Mouse (Mus musculus) forebrain, postnatal 0 days (tissue): Measurements from ENCODE around the gene Il12rb1. TPM values are rescaled to one million over a fixed set of nuclear protein-coding genes. Genes with fewer than 3 reads are reported as not detected.

Experiments used
- ATAC-seq: fragments of 200-750 bp; cut with Nextera tagmentation; 2 replicates; pipeline ENCODE4 v1.8.0; 2017; ENCODE audit warnings: mild to moderate bottlenecking, moderate library complexity
- DNase-seq: peaks from one replicate; pipeline ENCODE4 v3.0.0-alpha.2; 2015
- H3K27ac ChIP-seq: fragments of 300-500 bp; sonication (generic); 2 replicates; pipeline ENCODE4 v1.5.1; 2014; ENCODE audit warnings: low read depth, mild to moderate bottlenecking, antibody characterized with exemption, low read length, moderate library complexity, mixed read lengths
- H3K27me3 ChIP-seq: fragments of 300-500 bp; sonication (generic); 2 replicates; pipeline ENCODE4 v1.6.1; 2014; ENCODE audit warnings: mild to moderate bottlenecking, low read length, mixed read lengths; ENCODE audit not compliant: insufficient read depth
- H3K36me3 ChIP-seq: fragments of 300-500 bp; sonication (generic); 2 replicates; pipeline ENCODE4 v1.6.1; 2014; ENCODE audit warnings: mild to moderate bottlenecking, moderate library complexity; ENCODE audit not compliant: insufficient read depth
- H3K4me1 ChIP-seq: fragments of 300-500 bp; sonication (generic); 2 replicates; pipeline ENCODE4 v1.6.1; 2014; ENCODE audit warnings: antibody characterized with exemption; ENCODE audit not compliant: insufficient read depth
- H3K4me2 ChIP-seq: fragments of 300-500 bp; sonication (generic); 2 replicates; pipeline ENCODE4 v1.6.1; 2014; ENCODE audit warnings: low read depth, mild to moderate bottlenecking, moderate library complexity
- H3K4me3 ChIP-seq: fragments of 300-500 bp; sonication (generic); 2 replicates; pipeline ENCODE4 v1.5.1; 2014; ENCODE audit warnings: low read depth, low read length, mixed read lengths
- H3K9ac ChIP-seq: fragments of 300-500 bp; sonication (generic); 2 replicates; pipeline ENCODE4 v1.6.1; 2014; ENCODE audit warnings: mild to moderate bottlenecking
- H3K9me3 ChIP-seq: fragments of 300-500 bp; sonication (generic); 2 replicates; pipeline ENCODE4 v1.6.1; 2016; ENCODE audit warnings: low read length
- CTCF ChIP-seq: sonication (generic); IDR thresholded peaks from 2 replicates; pipeline ENCODE4 v1.5.1; 2016; ENCODE audit warnings: antibody characterized with exemption, control low read depth, low read depth
- WGBS: fragments of 180-500 bp; shearing (Covaris S2); extraction: QIAGEN DNeasy Blood & Tissue Kit; methylation state at CpG from one replicate; pipeline ENCODE4 v1.1.7; 2014; 5-methylcytosine and 5-hydroxymethylcytosine counted together
- polyA plus RNA-seq: library from polyadenylated mRNA; unstranded; fragments of >200 nt; fragmentation: Nextera tagmentation; extraction: Ambion mirVana; gene quantifications from 2 replicates; pipeline ENCODE4 v1.2.1, GENCODE M21; 2015
- total RNA-seq: library from RNA; depleted of rRNA; stranded (reverse); fragments of >200 nt; gene quantifications from 2 replicates; pipeline ENCODE4 v1.2.3, GENCODE M21; 2014

Gene Il12rb1
- total and polyA plus RNA-seq, 2 experiments from 2014 or later: 0.05 TPM; not detected in 1

GRCm38 (mm10) chr8:70773410-70773809 lies 34.8 kb upstream of the Il12rb1 start:
- Histone ChIP-seq H3K4me3 (no peak overlapping the region), H3K9ac (peak overlapping the region; percentile 100), H3K27ac (no peak overlapping the region), H3K4me2 (0 out of 2 replicates have a peak overlapping the region, but pooled peaks have one; percentile 3), H3K9me3 (no peaks in the 10 kb centered on the region), H3K27me3 (no peaks in the 10 kb centered on the region), H3K36me3 (peaks cover 62% of the 10 kb centered on the region), H3K4me1 (peaks cover 22% of the 10 kb centered on the region)
- WGBS: 59% methylated on average over 5 of the region's 5 CpGs
- DNase-seq (no peak), ATAC-seq (no peak)
- no peak for TF ChIP-seq CTCF

- Histone ChIP-seq H3K4me1 (peaks cover 22% of the 10 kb centered on the region), H3K9me3 (no peaks in the 10 kb centered on the region), H3K27me3 (no peaks in the 10 kb centered on the region), H3K27ac (0 out of 2 replicates have a peak overlapping the region, but pooled peaks have one; percentile 35), H3K36me3 (peaks cover 62% of the 10 kb centered on the region), H3K9ac (peak overlapping the region; percentile 100; the same call in 1 of the 2 replicates), H3K4me3 (no peak overlapping the region), H3K4me2 (0 out of 2 replicates have a peak overlapping the region, but pooled peaks have one; percentile 3)
- WGBS: 39% methylated on average over 9 of the region's 9 CpGs
- ATAC-seq (no peak), DNase-seq (peak; percentile 71)
- no peak for TF ChIP-seq CTCF
Observed at GRCm38 (mm10) chr8:70773833-70774232, 34.4 kb upstream of the Il12rb1 start.

- Histone ChIP-seq H3K4me2 (0 out of 2 replicates have a peak overlapping the region, but pooled peaks have one; percentile 86), H3K27ac (no peak overlapping the region), H3K9me3 (no peaks in the 10 kb centered on the region), H3K36me3 (peaks cover 64% of the 10 kb centered on the region), H3K4me1 (peaks cover 22% of the 10 kb centered on the region), H3K4me3 (no peak overlapping the region), H3K27me3 (no peaks in the 10 kb centered on the region), H3K9ac (peak overlapping the region; percentile 100)
- WGBS: 95% methylated on average over 18 of the region's 18 CpGs
- TF ChIP-seq CTCF: no peak
- ATAC-seq: no peak
- DNase-seq: no peak
Observed at GRCm38 (mm10) chr8:70774740-70775139, 33.5 kb upstream of the Il12rb1 start.

GRCm38 (mm10) chr8:70775227-70775626 lies 33.0 kb upstream of the Il12rb1 start:
- peak overlapping the region; percentile 86 for H3K4me2 ChIP-seq
- peaks cover 64% of the 10 kb centered on the region for H3K36me3 ChIP-seq
- 83% methylated on average over 5 of the region's 5 CpGs for WGBS
- peak overlapping the region; percentile 100 for H3K9ac ChIP-seq
- TF ChIP-seq CTCF: no peak
- no peaks in the 10 kb centered on the region for H3K9me3 ChIP-seq
- H3K27ac ChIP-seq: no peak overlapping the region
- DNase-seq (no peak), ATAC-seq (no peak)
- peak overlapping the region; percentile 88 for H3K4me3 ChIP-seq
- no peaks in the 10 kb centered on the region for H3K27me3 ChIP-seq
- H3K4me1 ChIP-seq: peaks cover 22% of the 10 kb centered on the region

GRCm38 (mm10) chr8:70775851-70776495 lies 32.3 kb upstream of the Il12rb1 start:
- peaks cover 22% of the 10 kb centered on the region for H3K4me1 ChIP-seq
- 2% methylated on average over 34 of the region's 34 CpGs for WGBS
- peak overlapping the region; percentile 100 for H3K9ac ChIP-seq

GRCm38 (mm10) chr8:70776496-70777444 lies 31.5 kb upstream of the Il12rb1 start, which contains the start of gene Pik3r2:
TSS of gene Pik3r2 (minus strand) at chr8:70776713.
- DNase-seq (peak; percentile 100), ATAC-seq (peak; percentile 96)
- peak within 1 kb of the TSS; percentile 100 for H3K9ac ChIP-seq
- peak within 1 kb of the TSS; percentile 99 for H3K27ac ChIP-seq
- H3K9me3 ChIP-seq: no peaks in the 10 kb centered on the region
- under 1% methylated on average over 88 of the region's 94 CpGs for WGBS
- H3K4me1 ChIP-seq: peaks cover 22% of the 10 kb centered on the region
- peaks cover 64% of the 10 kb centered on the region for H3K36me3 ChIP-seq
- H3K27me3 ChIP-seq: no peaks in the 10 kb centered on the region
- peak within 1 kb of the TSS; percentile 86 for H3K4me2 ChIP-seq
- H3K4me3 ChIP-seq: peak within 1 kb of the TSS; percentile 88
- no peak for TF ChIP-seq CTCF

More at GRCm38 (mm10) chr8:70775851-70776495, 32.3 kb upstream of the Il12rb1 start:
- no peak for TF ChIP-seq CTCF
- DNase-seq (peak; percentile 61), ATAC-seq (peak; percentile 23)
- H3K4me2 ChIP-seq: peak overlapping the region; percentile 86
- peak overlapping the region; percentile 99 for H3K27ac ChIP-seq
- peaks cover 64% of the 10 kb centered on the region for H3K36me3 ChIP-seq
- H3K9me3 ChIP-seq: no peaks in the 10 kb centered on the region
- no peaks in the 10 kb centered on the region for H3K27me3 ChIP-seq
- H3K4me3 ChIP-seq: peak overlapping the region; percentile 88
